Mouse (Mus musculus) G1E (cell line): ENCODE measurements around the gene Gba2.

Source experiments
- CTCF ChIP-seq: IDR thresholded peaks from 2 replicates; pipeline ENCODE4 v1.5.1; 2012; ENCODE audit warnings: low read depth, low read length, inconsistent platforms, mixed read lengths
- GATA2 ChIP-seq: IDR thresholded peaks from 2 replicates; pipeline ENCODE4 v1.6.1; 2012; ENCODE audit warnings: low read depth, low read length, inconsistent platforms, borderline replicate concordance
- POLR2AphosphoS5 ChIP-seq: IDR thresholded peaks from 2 replicates; pipeline ENCODE4 v1.6.1; 2012; ENCODE audit warnings: low read depth, low read length, inconsistent platforms; ENCODE audit not compliant: insufficient replicate concordance
- TAL1 ChIP-seq: conservative IDR thresholded peaks from 2 replicates; pipeline ENCODE4 v1.6.1; 2012; ENCODE audit warnings: low read depth, low read length, inconsistent platforms, mixed read lengths

DNA sequence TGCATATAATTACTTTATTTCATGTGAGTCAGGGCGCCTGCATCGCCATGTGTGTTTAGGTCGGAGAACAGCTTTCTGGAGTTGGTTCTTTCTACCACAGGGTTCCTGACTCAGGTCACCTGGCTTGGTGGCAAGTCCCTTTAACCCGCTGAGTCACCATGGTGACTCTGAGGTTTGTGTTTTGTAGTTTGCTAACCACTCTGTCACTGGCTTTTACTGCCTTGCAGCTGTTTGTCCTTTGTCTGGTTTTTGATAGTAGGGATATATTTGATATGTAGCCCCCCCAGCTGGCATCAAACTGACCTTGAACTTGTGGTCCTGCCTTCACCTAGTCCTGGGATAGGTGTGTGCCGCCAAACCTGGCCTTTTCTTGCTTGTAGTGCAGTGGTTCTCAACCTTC is 3.6 kb upstream of the Gba2 start:
- TF ChIP-seq CTCF, result no peak
- no peak for TF ChIP-seq TAL1
- TF ChIP-seq POLR2AphosphoS5, result no peak
- no peak for TF ChIP-seq GATA2
